Mouse (Mus musculus) urinary bladder, postnatal 25 days (tissue): ENCODE data around the gene Adamts15.
A peak's percentile ranks its signal among the peaks of the same experiment; 100 is the strongest.

ENCODE experiments used
- DNase-seq: peaks from one replicate; pipeline ENCODE4 v3.0.0; 2022; ENCODE audit warnings: low spot score

The Adamts15 gene

GRCm38 (mm10) chr9:30922197-30922894, at the start of gene Adamts15:
Gene Adamts15, minus strand, starts transcription at chr9:30922452.
- peak; percentile 45 for DNase-seq

GRCm38 (mm10) chr9:30971967-30972366, 49.7 kb upstream of the Adamts15 start:
- no peak for DNase-seq

- no peak for DNase-seq
Measured at GRCm38 (mm10) chr9:30970001-30970400, 47.7 kb upstream of the Adamts15 start.

GRCm38 (mm10) chr9:30968130-30968529, 45.9 kb upstream of the Adamts15 start:
- no peak for DNase-seq

- no peak for DNase-seq
Measured at GRCm38 (mm10) chr9:30966881-30967280, 44.6 kb upstream of the Adamts15 start.

- no peak for DNase-seq
Measured at GRCm38 (mm10) chr9:30964685-30965084, 42.4 kb upstream of the Adamts15 start.

GRCm38 (mm10) chr9:30963780-30964179, 41.5 kb upstream of the Adamts15 start:
- DNase-seq: no peak

GRCm38 (mm10) chr9:30955246-30955645, 33.0 kb upstream of the Adamts15 start:
- DNase-seq: no peak

- no peak for DNase-seq
Measured at GRCm38 (mm10) chr9:30953287-30953686, 31.0 kb upstream of the Adamts15 start.

GRCm38 (mm10) chr9:30951461-30951860, 29.2 kb upstream of the Adamts15 start:
- DNase-seq: no peak

GRCm38 (mm10) chr9:30950592-30950991, 28.3 kb upstream of the Adamts15 start:
- no peak for DNase-seq

GRCm38 (mm10) chr9:30949971-30950370, 27.7 kb upstream of the Adamts15 start:
- DNase-seq: no peak

- DNase-seq: no peak
Measured at GRCm38 (mm10) chr9:30949422-30949821, 27.2 kb upstream of the Adamts15 start.

GRCm38 (mm10) chr9:30945276-30945675, 23.0 kb upstream of the Adamts15 start:
- no peak for DNase-seq

GRCm38 (mm10) chr9:30944234-30944633, 22.0 kb upstream of the Adamts15 start:
- DNase-seq: no peak

- no peak for DNase-seq
Measured at GRCm38 (mm10) chr9:30943341-30943740, 21.1 kb upstream of the Adamts15 start.

- DNase-seq: peak; percentile 36
Measured at GRCm38 (mm10) chr9:30942512-30943313, 20.5 kb upstream of the Adamts15 start, which contains the start of gene Adamts8. Gene Adamts8, plus strand, starts transcription at chr9:30942562.

GRCm38 (mm10) chr9:30940328-30940727, 18.1 kb upstream of the Adamts15 start:
- DNase-seq: peak; percentile 79

GRCm38 (mm10) chr9:30936674-30937438, 14.6 kb upstream of the Adamts15 start:
- DNase-seq: peak; percentile 63

- DNase-seq: no peak
Measured at GRCm38 (mm10) chr9:30934827-30935226, 12.6 kb upstream of the Adamts15 start.

GRCm38 (mm10) chr9:30932346-30932745, 10.1 kb upstream of the Adamts15 start:
- no peak for DNase-seq

- DNase-seq: no peak
Measured at GRCm38 (mm10) chr9:30928759-30929158, 6.5 kb upstream of the Adamts15 start.
